Mouse (Mus musculus) megakaryocyte, embryonic 14.5 days (primary cell): ENCODE results near the gene Polg2.

ENCODE experiments used
- FLI1 ChIP-seq: IDR thresholded peaks from 2 replicates; pipeline ENCODE4 v1.6.1; 2012; ENCODE audit warnings: low read length, inconsistent platforms, mixed read lengths
- GATA1 ChIP-seq: IDR thresholded peaks from 3 replicates; pipeline ENCODE4 v1.6.1; 2012; ENCODE audit warnings: mixed read lengths, low read length, inconsistent platforms, borderline replicate concordance

GRCm38 (mm10) chr11:106762800-106763185, 16.5 kb downstream of the Polg2 start:
- TF ChIP-seq GATA1 (no peak), FLI1 (no peak)
